Mouse (Mus musculus) C2C12 (cell line): ENCODE measurements around the gene Inava.
A peak's percentile ranks its signal among the peaks of the same experiment; 100 is the strongest.

Experiments
- CEBPB ChIP-seq: IDR thresholded peaks from one replicate; pipeline ENCODE4 v1.6.1; 2011; ENCODE audit warnings: low read depth, mild to moderate bottlenecking, control low read depth, moderate library complexity
- CTCF ChIP-seq: IDR thresholded peaks from one replicate; pipeline ENCODE4 v1.5.1; 2011; ENCODE audit not compliant: control insufficient read depth, insufficient read depth, insufficient read length
- MAX ChIP-seq: IDR thresholded peaks from one replicate; pipeline ENCODE4 v1.6.1; 2011; ENCODE audit warnings: mild to moderate bottlenecking, control low read depth
- MYOD1 ChIP-seq: IDR thresholded peaks from one replicate; pipeline ENCODE4 v1.6.1; 2011; ENCODE audit warnings: low read depth; ENCODE audit not compliant: control insufficient read depth, insufficient read length
- USF1 ChIP-seq: IDR thresholded peaks from one replicate; pipeline ENCODE4 v1.6.1; 2011; ENCODE audit warnings: low read depth, mild to moderate bottlenecking, control low read depth, moderate library complexity

GRCm38 (mm10) chr1:136175183-136175582, 58.9 kb downstream of the Inava start:
- TF ChIP-seq USF1 = no peak
- TF ChIP-seq CTCF = peak; percentile 14
- TF ChIP-seq MAX = no peak
- TF ChIP-seq MYOD1 = no peak
- TF ChIP-seq CEBPB = no peak
